Mouse (Mus musculus): Measurements from ENCODE around the gene Vsnl1.

GRCm38 (mm10) chr12:11276632-11277031 is 159.8 kb downstream of the Vsnl1 start:
- TF ChIP-seq CTCF (IDR thresholded peaks at IDR 0.05; ENCODE audit: low read depth, low read length) = no peak
- TF ChIP-seq POLR2A (IDR thresholded peaks at IDR 0.05; ENCODE audit: insufficient read depth, low read length) = no peak
- TF ChIP-seq EP300 (IDR thresholded peaks at IDR 0.05; ENCODE audit: insufficient read depth, low read depth, low read length) = no peak

Data from ES-Bruce4 (cell line).